Comparison of ENCODE assay signal across 9 mouse cellular contexts in genomic region chr2:161511101-161511759, GRCm38 (mm10).
DNase-seq lines count a peak whose midpoint lies in the region; ATAC-seq lines count a peak whose summit lies in the region.
"Had no signal": no experiment of that assay in that cellular context is flagged by ENCODE, and none has a peak within 500 bp of the region (broad histone marks: within the 10 kb centered on the region; RNA-seq: fewer than 3 reads in every experiment).

No protein-coding gene starts in this region.

- peak overlapping the region; percentile 54 for H3K9ac ChIP-seq in kidney, embryonic 16.5 days (replicated peaks; ENCODE audit: low read length)
- H3K9ac ChIP-seq in embryonic facial prominence, embryonic 12.5 days: peak overlapping the region; percentile 47
- H3K9ac ChIP-seq in intestine, embryonic 15.5 days: no peak overlapping the region
- H3K9ac ChIP-seq in neural tube, embryonic 11.5 days (ENCODE audit: low read length): peak overlapping the region; percentile 31; the same call in 1 of the 2 replicates

- H3K36me3 ChIP-seq in kidney, embryonic 16.5 days (ENCODE audit: insufficient read depth, low read length): no peaks in the 10 kb centered on the region
- no peaks in the 10 kb centered on the region for H3K36me3 ChIP-seq in embryonic facial prominence, embryonic 12.5 days
- no peaks in the 10 kb centered on the region for H3K36me3 ChIP-seq in intestine, embryonic 15.5 days
- H3K36me3 ChIP-seq in neural tube, embryonic 11.5 days (ENCODE audit: control insufficient read depth, insufficient read depth, low read length): no peaks in the 10 kb centered on the region

- no peak for DNase-seq in kidney, postnatal 14 days
- DNase-seq in neural tube, embryonic 11.5 days (ENCODE audit: low spot score): no peak
- DNase-seq in urinary bladder, postnatal 10 days (ENCODE audit: low spot score): no peak
- DNase-seq in natural killer cell, adult 2 months (ENCODE audit: low spot score in 2 of 2): no peak
- no peak for DNase-seq in kidney, postnatal 10 days

- no peaks in the 10 kb centered on the region for H3K9me3 ChIP-seq in kidney, embryonic 16.5 days (ENCODE audit: low read length)
- no peaks in the 10 kb centered on the region for H3K9me3 ChIP-seq in embryonic facial prominence, embryonic 12.5 days
- no peaks in the 10 kb centered on the region for H3K9me3 ChIP-seq in intestine, embryonic 15.5 days
- H3K9me3 ChIP-seq in neural tube, embryonic 11.5 days (ENCODE audit: control insufficient read depth, low read length): no peaks in the 10 kb centered on the region

- 16% methylated on average over 8 of the region's 8 CpGs for WGBS in kidney, embryonic 16.5 days
- WGBS in embryonic facial prominence, embryonic 12.5 days: 14% methylated on average over 8 of the region's 8 CpGs
- 21% methylated on average over 8 of the region's 8 CpGs for WGBS in intestine, embryonic 15.5 days
- WGBS in neural tube, embryonic 11.5 days: 18% methylated on average over 8 of the region's 8 CpGs

- peak; percentile 57; the same call in 1 of the 2 replicates for ATAC-seq in kidney, embryonic 16.5 days (ENCODE audit: low FRiP score, low TSS enrichment)
- no peak for ATAC-seq in embryonic facial prominence, embryonic 12.5 days (ENCODE audit: insufficient number of reproducible peaks, insufficient read depth, low FRiP score, low TSS enrichment)
- ATAC-seq in intestine, embryonic 15.5 days: peak; percentile 53
- ATAC-seq in neural tube, embryonic 11.5 days (ENCODE audit: insufficient read depth, low FRiP score, low TSS enrichment): peak; percentile 52; the same call in 1 of the 2 replicates
- ATAC-seq: Patski had no signal

- peak overlapping the region; percentile 48 for H3K4me3 ChIP-seq in kidney, embryonic 16.5 days (ENCODE audit: low read length)
- H3K4me3 ChIP-seq in embryonic facial prominence, embryonic 12.5 days: peak overlapping the region; percentile 43
- peak overlapping the region; percentile 32 for H3K4me3 ChIP-seq in intestine, embryonic 15.5 days (replicated peaks)
- peak overlapping the region; percentile 20 for H3K4me3 ChIP-seq in neural tube, embryonic 11.5 days (ENCODE audit: low read depth, low read length)

- H3K4me1 ChIP-seq in kidney, embryonic 16.5 days (ENCODE audit: insufficient read depth, low read length): 0 out of 2 replicates have a peak, but pooled peaks cover 6% of the 10 kb centered on the region
- H3K4me1 ChIP-seq in embryonic facial prominence, embryonic 12.5 days: no peaks in the 10 kb centered on the region; the same call in 1 of the 2 replicates
- H3K4me1 ChIP-seq in intestine, embryonic 15.5 days (replicated peaks): no peaks in the 10 kb centered on the region
- no peaks in the 10 kb centered on the region for H3K4me1 ChIP-seq in neural tube, embryonic 11.5 days (ENCODE audit: control insufficient read depth, insufficient read depth, low read length)

- H3K27ac ChIP-seq in kidney, embryonic 16.5 days (ENCODE audit: low read length): no peak overlapping the region
- no peak overlapping the region for H3K27ac ChIP-seq in embryonic facial prominence, embryonic 12.5 days
- H3K27ac ChIP-seq in intestine, embryonic 15.5 days: no peak overlapping the region
- no peak overlapping the region for H3K27ac ChIP-seq in neural tube, embryonic 11.5 days (ENCODE audit: low read depth, low read length)

- no peaks in the 10 kb centered on the region for H3K27me3 ChIP-seq in kidney, embryonic 16.5 days (ENCODE audit: insufficient read depth, low read length)
- no peaks in the 10 kb centered on the region for H3K27me3 ChIP-seq in embryonic facial prominence, embryonic 12.5 days
- no peaks in the 10 kb centered on the region for H3K27me3 ChIP-seq in intestine, embryonic 15.5 days (replicated peaks)
- no peaks in the 10 kb centered on the region for H3K27me3 ChIP-seq in neural tube, embryonic 11.5 days (ENCODE audit: control insufficient read depth, insufficient read depth, low read length)
- H3K27me3 ChIP-seq: Patski had no signal

- peak overlapping the region; percentile 51 for H3K4me2 ChIP-seq in kidney, embryonic 16.5 days (replicated peaks; ENCODE audit: low read depth, low read length)
- peak overlapping the region; percentile 56 for H3K4me2 ChIP-seq in embryonic facial prominence, embryonic 12.5 days (replicated peaks)
- peak overlapping the region; percentile 60 for H3K4me2 ChIP-seq in intestine, embryonic 15.5 days (replicated peaks)
- H3K4me2 ChIP-seq in neural tube, embryonic 11.5 days (ENCODE audit: low read depth): peak overlapping the region; percentile 38
